Mouse (Mus musculus): Measurements from ENCODE around the gene 3110009E18Rik. TPM values are rescaled to one million over a fixed set of nuclear protein-coding genes. Genes with fewer than 3 reads are reported as not detected.

Gene 3110009E18Rik
- total and polyA plus RNA-seq, 3 experiments: 15.1 to 16.5 TPM; not detected in 1

- no peaks in the 10 kb centered on the region for H3K27me3 ChIP-seq (ENCODE audit: control insufficient read depth in 1 of 2, insufficient read depth in 2 of 2, low read length in 2 of 2)
- no peak for DNase-seq (ENCODE audit: low read depth, low spot score)
- no peak for TF ChIP-seq USF2 (IDR thresholded peaks at IDR 0.05; ENCODE audit: borderline replicate concordance in 1 of 2, insufficient read depth in 1 of 2, low read depth in 1 of 2, low read length in 2 of 2)
- TF ChIP-seq SIN3A (IDR thresholded peaks at IDR 0.05; ENCODE audit: low read length): no peak
- no peak for TF ChIP-seq KAT2A (conservative IDR thresholded peaks at IDR 0.05; ENCODE audit: low read depth, low read length)
- no peak for TF ChIP-seq POLR2A (IDR thresholded peaks at IDR 0.05; ENCODE audit: control insufficient read depth in 1 of 2, insufficient read depth in 1 of 2, low read depth in 1 of 2, low read length in 2 of 2, poor library complexity in 1 of 2)
- TF ChIP-seq MAZ (IDR thresholded peaks at IDR 0.05; ENCODE audit: low read depth, low read length): no peak
- TF ChIP-seq EP300 (IDR thresholded peaks at IDR 0.05; ENCODE audit: low read depth in 1 of 2, low read length in 2 of 2): no peak
- no peak for TF ChIP-seq GATA1 (IDR thresholded peaks at IDR 0.05; ENCODE audit: low read depth, low read length)
- no peak for TF ChIP-seq ZMIZ1 (IDR thresholded peaks at IDR 0.05; ENCODE audit: low read depth, low read length)
- TF ChIP-seq TBP (IDR thresholded peaks at IDR 0.05; ENCODE audit: low read depth, low read length): no peak
- no peak for TF ChIP-seq E2F4 (IDR thresholded peaks at IDR 0.05; ENCODE audit: borderline replicate concordance, low read depth, low read length)
- peaks cover 0 to 10% of the 10 kb centered on the region in 2 experiments; a peak in 2 of 4 replicates for H3K36me3 ChIP-seq (ENCODE audit: control insufficient read depth in 1 of 2, insufficient read depth in 2 of 2, low read length in 2 of 2)
- peaks cover 0 to 9% of the 10 kb centered on the region in 2 experiments; a peak in 2 of 4 replicates for H3K4me1 ChIP-seq (ENCODE audit: control insufficient read depth in 1 of 2, insufficient read depth in 2 of 2, low read length in 2 of 2)
- no peak overlapping the region for H3K27ac ChIP-seq (ENCODE audit: control insufficient read depth, low read depth, low read length)
- H3K9me3 ChIP-seq (replicated peaks; ENCODE audit: insufficient read depth, low read length): no peaks in the 10 kb centered on the region
- no peak overlapping the region for H3K4me3 ChIP-seq (ENCODE audit: control insufficient read depth in 1 of 2, insufficient read depth in 1 of 2, low read depth in 2 of 2, low read length in 2 of 2)
- no peak overlapping the region for H3K9ac ChIP-seq (ENCODE audit: control insufficient read depth, low read depth, low read length, poor library complexity, severe bottlenecking)
- no peaks in the 10 kb centered on the region for H3K79me2 ChIP-seq (ENCODE audit: control insufficient read depth, insufficient read depth, low read length, poor library complexity)
Observed at GRCm38 (mm10) chr1:120138923-120139540, 18.0 kb downstream of the 3110009E18Rik start.

- Histone ChIP-seq H3K4me1 (ENCODE audit: control insufficient read depth in 1 of 2, insufficient read depth in 2 of 2, low read length in 2 of 2) (peaks cover 0 to 9% of the 10 kb centered on the region in 2 experiments; a peak in 2 of 4 replicates), H3K9me3 (replicated peaks; ENCODE audit: insufficient read depth, low read length) (no peaks in the 10 kb centered on the region), H3K27me3 (ENCODE audit: control insufficient read depth in 1 of 2, insufficient read depth in 2 of 2, low read length in 2 of 2) (no peaks in the 10 kb centered on the region), H3K4me3 (ENCODE audit: control insufficient read depth in 1 of 2, insufficient read depth in 1 of 2, low read depth in 2 of 2, low read length in 2 of 2) (no peak overlapping the region), H3K27ac (ENCODE audit: control insufficient read depth, low read depth, low read length) (no peak overlapping the region), H3K36me3 (ENCODE audit: control insufficient read depth in 1 of 2, insufficient read depth in 2 of 2, low read length in 2 of 2) (peaks cover 0 to 10% of the 10 kb centered on the region in 2 experiments; a peak in 2 of 4 replicates), H3K79me2 (ENCODE audit: control insufficient read depth, insufficient read depth, low read length, poor library complexity) (no peaks in the 10 kb centered on the region), H3K9ac (ENCODE audit: control insufficient read depth, low read depth, low read length, poor library complexity, severe bottlenecking) (no peak overlapping the region)
- TF ChIP-seq EP300 (IDR thresholded peaks at IDR 0.05; ENCODE audit: low read depth in 1 of 2, low read length in 2 of 2): no peak
- no peak for TF ChIP-seq USF1 (IDR thresholded peaks at IDR 0.05; ENCODE audit: low read depth, low read length)
- no peak for TF ChIP-seq SMC3 (IDR thresholded peaks at IDR 0.05; ENCODE audit: low read depth, low read length)
- TF ChIP-seq UBTF (IDR thresholded peaks at IDR 0.05; ENCODE audit: borderline replicate concordance, insufficient read depth, low read depth, low read length): no peak
- TF ChIP-seq ZC3H11A (IDR thresholded peaks at IDR 0.05; ENCODE audit: low read depth, low read length): no peak
- peak; percentile 34 for DNase-seq (ENCODE audit: low read depth, low spot score)
Observed at GRCm38 (mm10) chr1:120140144-120140693, 19.2 kb downstream of the 3110009E18Rik start.
